Mouse (Mus musculus): Measurements from ENCODE around the gene Arhgap21. TPM values are rescaled to one million over a fixed set of nuclear protein-coding genes. Genes with fewer than 3 reads are reported as not detected.

The Arhgap21 gene
- polyA plus RNA-seq, 1 experiment, result 3.3 TPM

- Histone ChIP-seq H3K27ac (ENCODE audit: control insufficient read depth, insufficient read depth, low read depth, low read length) (no peak overlapping the region), H3K4me1 (ENCODE audit: control insufficient read depth, insufficient read depth, low read length) (peaks cover 3% of the 10 kb centered on the region; the same call in 1 of the 2 replicates), H3K27me3 (ENCODE audit: control insufficient read depth, insufficient read depth, low read length) (no peaks in the 10 kb centered on the region; the same call in none of the 2 replicates), H3K4me3 (ENCODE audit: control insufficient read depth, low read depth, low read length) (no peak overlapping the region), H3K36me3 (ENCODE audit: control insufficient read depth, insufficient read depth, low read length) (no peaks in the 10 kb centered on the region)
- TF ChIP-seq POLR2A (IDR thresholded peaks at IDR 0.05; ENCODE audit: control insufficient read depth, low read depth, low read length), result no peak
These were observed 3.5 kb upstream of the Arhgap21 start for GRCm38 (mm10) chr2:20972180-20972579.

- TF ChIP-seq POLR2A (IDR thresholded peaks at IDR 0.05; ENCODE audit: control insufficient read depth, low read depth, low read length) (no peak), CTCF (IDR thresholded peaks at IDR 0.05; ENCODE audit: control insufficient read depth, insufficient read depth, insufficient replicate concordance, low read depth, low read length) (no peak)
These were observed 2.9 kb upstream of the Arhgap21 start for GRCm38 (mm10) chr2:20971628-20972027.

DNA sequence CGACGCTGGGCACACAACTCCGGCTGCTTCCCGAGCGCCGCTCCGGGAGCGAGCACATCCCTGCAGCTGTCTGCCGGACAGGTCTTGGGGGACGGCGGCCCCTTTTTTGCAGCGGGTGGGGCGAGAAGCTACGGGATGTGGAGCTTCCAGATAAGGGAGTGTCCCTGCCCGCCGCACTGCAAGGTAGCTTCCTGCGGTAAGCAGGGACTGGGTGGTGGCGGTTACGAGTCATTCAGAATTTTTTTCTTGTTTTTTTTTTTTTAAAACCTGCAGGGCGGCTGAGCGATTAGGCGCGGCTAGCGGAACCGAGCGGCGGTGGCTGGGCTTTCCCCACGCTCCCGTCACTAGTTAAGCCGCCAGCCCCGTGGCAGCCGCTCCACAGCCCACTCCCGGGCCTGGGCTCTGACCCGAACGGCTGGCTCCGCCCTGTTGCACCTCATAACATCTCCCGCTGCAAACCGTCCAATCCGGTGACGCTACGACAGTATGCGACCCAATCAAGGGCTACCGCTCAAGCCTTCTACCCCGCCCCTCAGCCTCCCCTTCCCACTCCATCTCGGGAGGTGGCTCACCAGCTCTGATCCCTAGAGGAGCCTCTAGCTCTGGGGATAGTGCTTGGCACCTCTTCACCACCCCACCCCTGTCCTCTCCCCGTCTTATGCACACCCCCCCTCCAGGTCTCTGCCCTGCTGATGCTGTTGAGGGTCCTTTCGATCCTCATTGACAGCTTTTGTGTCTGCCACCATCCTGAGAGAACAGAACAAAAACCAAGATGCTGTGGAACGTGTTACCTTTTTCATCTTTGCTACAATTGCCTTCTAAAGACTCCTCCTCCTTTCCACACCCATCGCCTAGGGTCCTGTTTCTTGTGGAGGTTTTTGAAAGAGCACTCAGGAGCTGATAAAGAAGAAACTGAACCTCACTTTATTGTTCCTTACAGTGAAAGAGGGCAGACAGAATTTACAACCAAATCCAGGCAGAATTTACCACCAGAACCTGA, 820 bp upstream of the Arhgap21 start:
- TF ChIP-seq CTCF (IDR thresholded peaks at IDR 0.05; ENCODE audit: control insufficient read depth, insufficient read depth, insufficient replicate concordance, low read depth, low read length), result no peak
- peak; percentile 60 for TF ChIP-seq POLR2A (IDR thresholded peaks at IDR 0.05; ENCODE audit: control insufficient read depth, low read depth, low read length)
- Histone ChIP-seq H3K4me3 (ENCODE audit: control insufficient read depth, low read depth, low read length) (peak overlapping the region; percentile 88), H3K27ac (ENCODE audit: control insufficient read depth, insufficient read depth, low read depth, low read length) (peak overlapping the region; percentile 67), H3K27me3 (ENCODE audit: control insufficient read depth, insufficient read depth, low read length) (no peaks in the 10 kb centered on the region; the same call in none of the 2 replicates), H3K36me3 (ENCODE audit: control insufficient read depth, insufficient read depth, low read length) (no peaks in the 10 kb centered on the region), H3K4me1 (ENCODE audit: control insufficient read depth, insufficient read depth, low read length) (peaks cover 7% of the 10 kb centered on the region)

More at GRCm38 (mm10) chr2:20971628-20972027, 2.9 kb upstream of the Arhgap21 start:
- no peaks in the 10 kb centered on the region for H3K36me3 ChIP-seq (ENCODE audit: control insufficient read depth, insufficient read depth, low read length)
- no peak overlapping the region for H3K4me3 ChIP-seq (ENCODE audit: control insufficient read depth, low read depth, low read length)
- H3K27me3 ChIP-seq (ENCODE audit: control insufficient read depth, insufficient read depth, low read length), result no peaks in the 10 kb centered on the region; the same call in none of the 2 replicates
- peaks cover 6% of the 10 kb centered on the region for H3K4me1 ChIP-seq (ENCODE audit: control insufficient read depth, insufficient read depth, low read length)
- no peak overlapping the region for H3K27ac ChIP-seq (ENCODE audit: control insufficient read depth, insufficient read depth, low read depth, low read length)

DNA sequence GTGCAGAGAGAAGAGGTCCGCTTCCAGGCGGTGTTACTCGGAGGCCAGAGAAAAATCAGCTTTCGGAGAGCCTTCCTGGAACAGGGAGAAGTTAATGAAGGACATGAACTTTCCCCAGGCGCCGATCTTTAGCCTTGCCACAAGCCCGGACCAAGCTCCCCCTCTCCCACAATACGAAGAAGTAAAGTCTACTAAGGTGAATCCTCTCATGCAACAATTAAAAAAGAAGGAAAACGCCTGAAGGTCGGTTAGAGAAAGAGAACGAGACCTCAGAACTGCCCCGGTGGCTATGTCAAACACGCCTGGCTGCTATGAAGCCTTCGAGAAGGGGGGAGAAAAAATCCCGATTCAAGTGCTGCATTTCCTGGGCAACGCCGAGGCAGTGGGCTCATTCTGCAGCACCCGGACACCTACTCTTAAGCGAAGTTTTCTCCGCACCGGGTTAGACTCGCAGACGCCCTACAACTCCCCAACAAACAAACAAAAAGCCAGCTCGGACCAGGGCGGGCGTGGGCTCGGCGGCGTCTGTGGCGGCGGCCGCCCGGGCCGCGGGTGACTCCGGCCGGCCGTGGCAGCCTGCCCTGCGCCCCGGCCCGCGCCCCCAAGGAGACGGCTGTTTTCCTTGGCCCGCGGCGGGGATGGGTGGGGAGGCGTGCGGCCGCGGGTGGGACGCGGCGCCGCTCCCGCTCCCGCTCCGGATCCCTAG, 882 bp downstream of the Arhgap21 start:
- Histone ChIP-seq H3K27me3 (ENCODE audit: control insufficient read depth, insufficient read depth, low read length) (no peaks in the 10 kb centered on the region; the same call in none of the 2 replicates), H3K4me3 (ENCODE audit: control insufficient read depth, low read depth, low read length) (peak overlapping the region; percentile 88), H3K36me3 (ENCODE audit: control insufficient read depth, insufficient read depth, low read length) (no peaks in the 10 kb centered on the region), H3K4me1 (ENCODE audit: control insufficient read depth, insufficient read depth, low read length) (peaks cover 7% of the 10 kb centered on the region), H3K27ac (ENCODE audit: control insufficient read depth, insufficient read depth, low read depth, low read length) (peak overlapping the region; percentile 74)
- TF ChIP-seq POLR2A (IDR thresholded peaks at IDR 0.05; ENCODE audit: control insufficient read depth, low read depth, low read length) (no peak), CTCF (IDR thresholded peaks at IDR 0.05; ENCODE audit: control insufficient read depth, insufficient read depth, insufficient replicate concordance, low read depth, low read length) (no peak)

DNA sequence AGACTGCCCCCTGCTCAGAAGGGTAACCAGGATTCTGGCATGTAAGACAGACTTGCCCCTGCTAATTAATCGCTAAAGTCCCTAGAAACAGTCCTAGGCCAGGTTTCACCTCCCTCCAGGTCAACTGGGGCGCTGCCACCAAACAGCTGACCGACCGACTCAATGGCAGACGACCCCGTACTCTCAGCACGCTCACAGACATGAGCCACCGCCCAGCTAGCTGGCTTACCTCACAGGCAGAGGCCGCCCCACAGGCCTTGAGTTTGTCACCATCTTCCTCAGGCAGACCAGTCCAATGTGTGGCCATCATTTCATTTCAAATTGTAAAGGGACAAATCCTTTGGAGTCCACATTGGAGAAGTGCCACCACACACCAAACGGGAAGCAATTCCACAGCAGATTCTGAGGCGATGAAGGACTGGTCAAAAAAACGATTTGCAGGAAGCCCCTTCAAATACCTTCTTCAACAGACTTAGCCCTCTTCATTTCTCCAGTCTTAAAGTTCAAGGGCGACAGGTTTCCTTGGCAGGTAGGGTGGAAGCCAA, 1.5 kb downstream of the Arhgap21 start:
- H3K4me3 ChIP-seq (ENCODE audit: control insufficient read depth, low read depth, low read length), result peak overlapping the region; percentile 88
- TF ChIP-seq CTCF (IDR thresholded peaks at IDR 0.05; ENCODE audit: control insufficient read depth, insufficient read depth, insufficient replicate concordance, low read depth, low read length), result no peak
- TF ChIP-seq POLR2A (IDR thresholded peaks at IDR 0.05; ENCODE audit: control insufficient read depth, low read depth, low read length), result no peak
- H3K27ac ChIP-seq (ENCODE audit: control insufficient read depth, insufficient read depth, low read depth, low read length), result peak overlapping the region; percentile 74
- no peaks in the 10 kb centered on the region; the same call in none of the 2 replicates for H3K27me3 ChIP-seq (ENCODE audit: control insufficient read depth, insufficient read depth, low read length)
- no peaks in the 10 kb centered on the region for H3K36me3 ChIP-seq (ENCODE audit: control insufficient read depth, insufficient read depth, low read length)
- peaks cover 7% of the 10 kb centered on the region for H3K4me1 ChIP-seq (ENCODE audit: control insufficient read depth, insufficient read depth, low read length)

- Histone ChIP-seq H3K36me3 (ENCODE audit: control insufficient read depth, insufficient read depth, low read length) (no peaks in the 10 kb centered on the region), H3K4me3 (ENCODE audit: control insufficient read depth, low read depth, low read length) (peak overlapping the region; percentile 88), H3K27me3 (ENCODE audit: control insufficient read depth, insufficient read depth, low read length) (no peaks in the 10 kb centered on the region; the same call in none of the 2 replicates), H3K4me1 (ENCODE audit: control insufficient read depth, insufficient read depth, low read length) (peaks cover 7% of the 10 kb centered on the region), H3K27ac (ENCODE audit: control insufficient read depth, insufficient read depth, low read depth, low read length) (peak overlapping the region; percentile 54)
- TF ChIP-seq CTCF (IDR thresholded peaks at IDR 0.05; ENCODE audit: control insufficient read depth, insufficient read depth, insufficient replicate concordance, low read depth, low read length) (no peak), POLR2A (IDR thresholded peaks at IDR 0.05; ENCODE audit: control insufficient read depth, low read depth, low read length) (no peak)
These were observed 2.2 kb downstream of the Arhgap21 start for GRCm38 (mm10) chr2:20966176-20967100.

Data from testis, adult 2 months (tissue).